Mouse (Mus musculus) liver, adult 2 months (tissue): ENCODE measurements around the gene Trap1. TPM values are rescaled to one million over a fixed set of nuclear protein-coding genes. Genes with fewer than 3 reads are reported as not detected.
"Not testable (repeated sequence)": the region's sequence is repeated elsewhere in the genome, so short reads cannot be mapped to it uniquely, and the experiment has no call there.

ENCODE experiments used
- DNase-seq: peaks from one replicate; pipeline ENCODE4 v3.0.0-alpha.2; 2011; ENCODE audit warnings: low read depth, low spot score; ENCODE audit errors: extremely low read depth
- H3K27ac ChIP-seq: fragments of 200-500 bp; replicated peaks from 2 replicates; pipeline ENCODE4 v1.5.1; 2012; ENCODE audit warnings: low read depth, mild to moderate bottlenecking, control low read depth, inconsistent platforms, low read length; ENCODE audit not compliant: insufficient read depth
- H3K27me3 ChIP-seq: fragments of 200-500 bp; 2 replicates; pipeline ENCODE4 v1.6.1; 2012; ENCODE audit warnings: mild to moderate bottlenecking, moderate library complexity, low read length, inconsistent platforms; ENCODE audit not compliant: control insufficient read depth, insufficient read depth
- H3K36me3 ChIP-seq: fragments of 200-500 bp; 2 replicates; pipeline ENCODE4 v1.6.1; 2012; ENCODE audit warnings: low read length, inconsistent platforms; ENCODE audit not compliant: control insufficient read depth, insufficient read depth
- H3K4me1 ChIP-seq: fragments of 200-500 bp; 2 replicates; pipeline ENCODE4 v1.6.1; 2011; ENCODE audit warnings: low read length; ENCODE audit not compliant: control insufficient read depth, insufficient read depth
- H3K4me3 ChIP-seq: fragments of 200-500 bp; 2 replicates; pipeline ENCODE4 v1.5.1; 2011; ENCODE audit warnings: low read depth, mild to moderate bottlenecking, control low read depth, low read length, moderate library complexity; ENCODE audit not compliant: insufficient read depth
- H3K79me2 ChIP-seq: fragments of 200-500 bp; 2 replicates; pipeline ENCODE4 v1.6.1; 2012; ENCODE audit warnings: inconsistent platforms, mild to moderate bottlenecking, low read length, moderate library complexity; ENCODE audit not compliant: control insufficient read depth, insufficient read depth
- H3K9ac ChIP-seq: fragments of 200-500 bp; 2 replicates; pipeline ENCODE4 v1.6.1; 2012; ENCODE audit warnings: low read depth, mild to moderate bottlenecking, control low read depth, inconsistent platforms, low read length
- CTCF ChIP-seq: fragments of 200-500 bp; IDR thresholded peaks from 2 replicates; pipeline ENCODE4 v1.5.1; 2011; ENCODE audit warnings: low read depth, low read length, control low read depth
- POLR2A ChIP-seq: fragments of 200-500 bp; IDR thresholded peaks from 2 replicates; pipeline ENCODE4 v1.6.1; 2011; ENCODE audit warnings: low read length, control low read depth; ENCODE audit not compliant: insufficient read depth; ENCODE audit errors: extremely low read depth
- WGBS: fragments of 180-500 bp; shearing (Covaris S2); methylation state at CpG from one replicate; pipeline ENCODE4 v1.1.7; 2018; 5-methylcytosine and 5-hydroxymethylcytosine counted together
- polyA plus RNA-seq: library from polyadenylated mRNA; depleted of rRNA; stranded (reverse); fragments of >200 nt; gene quantifications from 2 replicates; pipeline ENCODE4 v1.2.3, GENCODE M21; 2012
- total RNA-seq: library from RNA; depleted of rRNA; stranded (reverse); fragments of >200 nt; gene quantifications from 2 replicates; pipeline ENCODE4 v1.2.3, GENCODE M21; 2014

Trap1 gene
- total and polyA plus RNA-seq, 2 experiments = 151 to 179 TPM

GRCm38 (mm10) chr16:4029371-4029841 lies 48.2 kb downstream of the Trap1 start:
- Histone ChIP-seq H3K4me1 (peaks cover 7% of the 10 kb centered on the region), H3K79me2 (no peaks in the 10 kb centered on the region), H3K27me3 (no peaks in the 10 kb centered on the region), H3K36me3 (no peaks in the 10 kb centered on the region), H3K27ac (no peak overlapping the region), H3K4me3 (no peak overlapping the region), H3K9ac (no peak overlapping the region)
- 76% methylated on average over 5 of the region's 5 CpGs for WGBS
- peak; percentile 59 for DNase-seq
- TF ChIP-seq CTCF = no peak
- no peak for TF ChIP-seq POLR2A

- H3K36me3 ChIP-seq = no peaks in the 10 kb centered on the region
- WGBS = 77% methylated on average over 3 of the region's 3 CpGs
- peaks cover 3% of the 10 kb centered on the region for H3K4me1 ChIP-seq
- no peak for DNase-seq
- H3K4me3 ChIP-seq = no peak overlapping the region
- no peaks in the 10 kb centered on the region for H3K79me2 ChIP-seq
- H3K9ac ChIP-seq = no peak overlapping the region
- no peaks in the 10 kb centered on the region for H3K27me3 ChIP-seq
- no peak for TF ChIP-seq CTCF
- TF ChIP-seq POLR2A = no peak
- no peak overlapping the region for H3K27ac ChIP-seq
Measured at GRCm38 (mm10) chr16:4027211-4027610, 50.4 kb downstream of the Trap1 start.

GRCm38 (mm10) chr16:4026672-4027071 lies 51.0 kb downstream of the Trap1 start:
- 49% methylated on average over 1 of the region's 1 CpGs for WGBS
- Histone ChIP-seq H3K9ac (no peak overlapping the region), H3K4me1 (peaks cover 2% of the 10 kb centered on the region), H3K27ac (no peak overlapping the region), H3K4me3 (no peak overlapping the region), H3K27me3 (no peaks in the 10 kb centered on the region), H3K36me3 (no peaks in the 10 kb centered on the region), H3K79me2 (no peaks in the 10 kb centered on the region)
- TF ChIP-seq CTCF (no peak), POLR2A (no peak)
- DNase-seq = no peak

- H3K79me2 ChIP-seq = no peaks in the 10 kb centered on the region
- 82% methylated on average over 4 of the region's 4 CpGs for WGBS
- no peak for DNase-seq
- H3K27me3 ChIP-seq = no peaks in the 10 kb centered on the region
- no peak overlapping the region for H3K4me3 ChIP-seq
- no peaks in the 10 kb centered on the region for H3K4me1 ChIP-seq
- H3K9ac ChIP-seq = no peak overlapping the region
- H3K27ac ChIP-seq = no peak overlapping the region
- no peak for TF ChIP-seq POLR2A
- no peak for TF ChIP-seq CTCF
- H3K36me3 ChIP-seq = no peaks in the 10 kb centered on the region
Measured at GRCm38 (mm10) chr16:4022719-4023118, 54.9 kb downstream of the Trap1 start.

GRCm38 (mm10) chr16:4021241-4021640 lies 56.4 kb downstream of the Trap1 start:
- Histone ChIP-seq H3K36me3 (no peaks in the 10 kb centered on the region), H3K4me1 (no peaks in the 10 kb centered on the region), H3K27ac (no peak overlapping the region), H3K79me2 (no peaks in the 10 kb centered on the region), H3K9ac (no peak overlapping the region), H3K27me3 (no peaks in the 10 kb centered on the region), H3K4me3 (no peak overlapping the region)
- 96% methylated on average over 1 of the region's 1 CpGs for WGBS
- TF ChIP-seq CTCF (no peak), POLR2A (no peak)
- no peak for DNase-seq

- not testable (repeated sequence) for H3K27me3 ChIP-seq, H3K4me3 ChIP-seq, H3K4me1 ChIP-seq, H3K27ac ChIP-seq, H3K9ac ChIP-seq, DNase-seq, H3K36me3 ChIP-seq, H3K79me2 ChIP-seq
- WGBS = 81% methylated on average over 6 of the region's 6 CpGs
Measured at GRCm38 (mm10) chr16:4017466-4017865, 60.2 kb downstream of the Trap1 start.

GRCm38 (mm10) chr16:4016786-4017185 lies 60.8 kb downstream of the Trap1 start:
- H3K27ac ChIP-seq, H3K27me3 ChIP-seq, H3K9ac ChIP-seq, H3K36me3 ChIP-seq, H3K4me1 ChIP-seq, H3K79me2 ChIP-seq, DNase-seq, H3K4me3 ChIP-seq: not testable (repeated sequence)
- 79% methylated on average over 17 of the region's 17 CpGs for WGBS
